Mouse (Mus musculus) kidney, adult 18-20 months (tissue): ENCODE results near the gene Serpinf1.

ENCODE experiments used
- DNase-seq: peaks from one replicate; pipeline ENCODE4 v3.0.0; 2021

Serpinf1 gene

DNA sequence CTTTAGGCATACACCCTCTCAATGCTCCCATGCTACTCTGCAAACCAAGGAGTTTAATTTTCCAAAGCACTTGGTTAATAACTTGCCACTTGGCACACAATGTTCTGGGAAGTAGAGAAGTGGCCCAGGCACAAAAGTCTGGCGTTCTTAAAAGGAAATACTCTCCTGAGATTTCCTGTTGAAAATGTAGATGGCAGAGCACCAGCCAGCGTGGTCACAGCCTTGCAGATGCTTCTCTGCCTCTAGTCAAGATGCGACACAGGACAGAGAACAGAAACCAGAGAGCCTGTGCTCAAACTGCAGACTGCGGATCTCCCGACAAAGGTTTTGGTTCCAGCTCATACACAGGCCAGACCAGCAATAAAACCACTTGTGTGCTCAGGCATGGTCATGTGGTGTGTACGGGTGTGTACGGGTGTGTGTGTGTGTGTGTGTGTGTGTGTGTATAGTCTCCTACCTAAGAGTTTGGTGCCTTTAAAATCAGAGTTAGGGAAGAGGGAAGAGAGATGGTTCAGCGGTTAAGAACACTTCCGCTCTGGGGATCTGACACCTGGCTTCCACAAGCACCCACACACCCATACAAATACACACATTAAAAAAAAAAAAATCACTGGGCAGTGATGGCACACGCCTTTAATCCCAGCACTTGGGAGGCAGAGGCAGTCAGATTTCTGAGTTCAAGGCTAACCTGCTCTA, 32.7 kb upstream of the Serpinf1 start:
- DNase-seq: no peak

GRCm38 (mm10) chr11:75453991-75454930, 31.8 kb upstream of the Serpinf1 start, which contains the start of gene Wdr81:
TSS of gene Wdr81 (minus strand) at chr11:75454717.
- peak; percentile 91 for DNase-seq

GRCm38 (mm10) chr11:75452812-75453557, 30.5 kb upstream of the Serpinf1 start:
- DNase-seq: no peak

- DNase-seq: no peak
Measured at GRCm38 (mm10) chr11:75452081-75452480, 29.6 kb upstream of the Serpinf1 start.

DNA sequence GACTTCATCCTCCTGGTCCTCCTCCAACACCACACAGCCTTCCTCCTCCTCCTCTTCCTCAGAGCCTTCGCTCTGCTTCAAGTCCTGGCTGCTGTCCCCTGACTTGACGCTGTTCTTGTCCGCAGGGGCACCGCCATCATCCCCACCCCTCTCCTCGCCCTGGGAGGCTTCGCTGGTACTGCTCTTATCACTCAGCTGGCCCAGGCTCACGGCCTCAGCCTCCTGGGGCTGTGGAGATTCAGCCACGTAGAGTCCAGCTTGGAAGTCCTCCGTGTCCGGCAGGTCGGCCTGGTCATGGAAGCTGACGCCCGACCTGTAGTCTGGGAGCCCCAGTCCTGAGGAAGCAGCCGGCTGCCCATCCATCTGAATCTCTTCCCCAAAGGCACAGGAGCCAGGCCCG, 28.4 kb upstream of the Serpinf1 start:
- DNase-seq: no peak

- no peak for DNase-seq
Measured at GRCm38 (mm10) chr11:75450304-75450908, 27.9 kb upstream of the Serpinf1 start.

DNA sequence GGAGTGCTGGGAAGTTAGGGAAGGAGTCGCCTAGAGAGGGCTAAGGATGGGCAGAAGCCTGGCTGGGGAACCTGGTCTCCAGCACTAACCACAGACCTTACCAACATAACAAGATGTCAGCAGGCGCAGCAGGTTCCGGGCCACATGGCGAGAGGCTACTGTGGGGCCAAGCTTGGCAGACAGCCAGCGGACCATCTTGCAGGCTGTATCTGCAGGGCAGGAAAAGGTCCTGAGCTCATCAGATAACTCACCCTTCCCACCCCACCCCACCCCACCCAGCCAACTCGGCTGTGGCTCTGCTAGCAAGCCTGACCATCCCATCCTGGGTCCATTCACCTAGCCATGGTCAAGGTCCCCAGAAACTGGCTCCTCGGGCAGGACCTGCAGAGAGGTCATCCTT, 27.2 kb upstream of the Serpinf1 start:
- no peak for DNase-seq

DNA sequence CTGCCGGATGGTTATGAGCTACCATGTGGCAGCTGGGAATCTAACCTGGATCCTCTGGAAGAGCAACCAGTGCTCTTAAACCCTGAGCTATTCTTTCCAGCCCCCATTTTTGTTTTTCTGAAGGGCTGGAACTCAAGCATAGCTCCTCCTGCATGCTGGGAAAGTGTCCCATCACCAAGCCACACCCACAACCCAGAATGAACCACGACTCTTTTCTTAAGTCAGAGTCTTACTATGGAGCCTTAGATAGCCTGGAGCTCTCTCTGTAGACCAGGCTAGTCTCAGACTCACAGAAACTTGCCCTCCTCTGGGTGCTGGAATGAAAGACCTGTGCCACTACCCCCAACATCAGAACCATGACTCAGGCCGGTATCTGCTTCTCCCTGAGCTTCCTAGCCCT, 26.1 kb upstream of the Serpinf1 start:
- no peak for DNase-seq

DNA sequence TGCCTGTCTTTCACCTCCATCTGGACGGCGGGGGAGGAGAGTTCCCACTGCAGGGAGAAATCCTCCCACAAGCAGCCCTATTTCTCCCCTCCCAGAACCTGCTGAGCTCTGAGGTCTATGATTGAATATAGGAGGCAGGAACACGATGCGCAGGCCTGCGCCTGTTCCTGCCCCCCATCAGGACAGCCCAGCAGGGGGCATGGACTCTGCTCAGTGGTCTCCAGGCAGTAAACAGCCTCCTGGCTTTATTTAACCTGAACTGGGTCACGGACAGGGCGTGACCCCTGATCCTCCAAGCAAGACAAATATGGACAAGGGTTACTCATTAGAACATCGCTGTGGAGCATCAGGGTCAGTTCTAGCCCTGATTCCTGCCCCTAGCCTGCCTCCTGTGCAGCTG, 21.2 kb upstream of the Serpinf1 start:
- DNase-seq: peak; percentile 78

- DNase-seq: peak; percentile 60
Measured at GRCm38 (mm10) chr11:75441601-75442000, 19.1 kb upstream of the Serpinf1 start.

DNA sequence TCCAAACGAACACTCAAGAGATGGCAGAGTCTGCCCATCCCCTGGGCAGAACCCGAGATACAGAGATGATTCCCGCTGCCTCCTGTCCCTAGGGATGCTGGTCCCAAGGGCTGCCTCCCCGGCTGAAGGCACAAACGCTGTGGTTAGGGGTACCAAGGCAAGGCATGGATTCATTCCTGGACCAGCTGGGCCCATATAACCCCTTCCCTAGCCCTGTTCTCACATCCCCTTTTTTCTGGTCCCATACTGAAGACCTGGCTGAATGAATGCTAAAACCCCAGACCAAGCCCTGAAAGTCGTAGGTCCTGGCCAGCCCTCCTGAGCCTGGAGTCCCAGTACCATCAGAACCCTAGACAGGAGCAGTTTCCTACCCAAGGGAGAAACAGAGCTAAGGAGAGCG, 18.5 kb upstream of the Serpinf1 start:
- no peak for DNase-seq

DNA sequence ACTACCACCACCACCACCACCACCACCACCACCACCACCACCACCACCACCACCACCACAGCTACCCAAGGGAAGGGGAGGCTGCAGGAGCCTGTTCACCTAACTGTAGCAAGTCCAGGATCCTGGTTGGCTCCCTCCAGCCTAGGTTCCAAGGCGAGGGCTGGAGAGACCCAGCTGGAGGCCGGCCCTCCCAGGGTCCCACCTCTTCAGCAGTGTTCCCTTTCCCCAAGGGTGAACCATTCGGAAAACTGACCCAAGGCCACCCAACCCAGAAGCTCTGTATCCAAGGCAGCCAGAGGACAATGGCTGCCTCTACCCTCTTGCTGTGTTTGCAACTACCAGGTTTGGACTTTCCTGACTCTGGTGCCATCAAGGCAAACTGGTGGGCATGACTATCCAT, 17.4 kb upstream of the Serpinf1 start:
- no peak for DNase-seq

- peak; percentile 70 for DNase-seq
Measured at GRCm38 (mm10) chr11:75439363-75439762, 16.9 kb upstream of the Serpinf1 start, which contains the start of gene Serpinf2. TSS of gene Serpinf2 (minus strand) at chr11:75439591.

- peak; percentile 45 for DNase-seq
Measured at GRCm38 (mm10) chr11:75438804-75439203, 16.3 kb upstream of the Serpinf1 start.

DNA sequence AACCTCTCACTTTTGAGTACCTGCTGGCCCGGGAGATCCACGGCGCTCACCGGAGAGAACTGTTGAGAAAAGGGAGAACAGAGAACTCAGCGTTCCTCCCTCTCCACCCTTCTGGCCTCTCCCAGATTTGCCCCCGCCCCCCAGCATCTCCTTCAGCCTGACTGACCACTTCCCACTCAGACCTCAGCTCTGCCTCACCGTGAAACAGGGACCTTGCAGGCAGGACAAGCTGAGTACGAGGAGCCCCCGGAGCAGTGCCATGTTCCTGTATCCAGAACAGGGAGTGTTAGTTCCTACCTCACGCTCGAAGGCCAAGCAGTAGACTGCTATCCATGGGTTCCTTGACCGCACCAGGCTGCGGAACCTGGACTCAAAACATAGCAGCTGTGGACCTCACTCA, 15.7 kb upstream of the Serpinf1 start:
- no peak for DNase-seq

DNA sequence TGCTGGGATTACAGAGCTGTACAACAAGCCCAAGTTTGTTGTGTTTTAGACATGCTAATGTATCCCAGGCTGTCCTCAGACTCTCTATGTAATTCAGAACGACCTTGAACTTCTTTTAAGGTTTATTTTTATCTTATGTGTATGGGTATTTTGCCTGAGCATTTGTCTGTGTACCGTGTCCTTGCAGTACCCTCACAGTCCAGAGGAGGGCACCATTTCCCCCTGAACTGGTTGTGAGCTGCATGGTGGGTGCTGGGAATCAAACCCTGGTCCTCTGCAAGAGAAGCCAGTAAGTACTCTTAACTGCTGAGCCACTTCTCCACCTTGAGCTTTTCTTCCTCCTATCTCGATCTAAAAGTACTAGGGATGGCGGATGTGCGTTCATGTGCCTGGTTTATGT, 11.6 kb upstream of the Serpinf1 start:
- DNase-seq: no peak

GRCm38 (mm10) chr11:75431307-75431706, 8.8 kb upstream of the Serpinf1 start:
- peak; percentile 45 for DNase-seq

DNA sequence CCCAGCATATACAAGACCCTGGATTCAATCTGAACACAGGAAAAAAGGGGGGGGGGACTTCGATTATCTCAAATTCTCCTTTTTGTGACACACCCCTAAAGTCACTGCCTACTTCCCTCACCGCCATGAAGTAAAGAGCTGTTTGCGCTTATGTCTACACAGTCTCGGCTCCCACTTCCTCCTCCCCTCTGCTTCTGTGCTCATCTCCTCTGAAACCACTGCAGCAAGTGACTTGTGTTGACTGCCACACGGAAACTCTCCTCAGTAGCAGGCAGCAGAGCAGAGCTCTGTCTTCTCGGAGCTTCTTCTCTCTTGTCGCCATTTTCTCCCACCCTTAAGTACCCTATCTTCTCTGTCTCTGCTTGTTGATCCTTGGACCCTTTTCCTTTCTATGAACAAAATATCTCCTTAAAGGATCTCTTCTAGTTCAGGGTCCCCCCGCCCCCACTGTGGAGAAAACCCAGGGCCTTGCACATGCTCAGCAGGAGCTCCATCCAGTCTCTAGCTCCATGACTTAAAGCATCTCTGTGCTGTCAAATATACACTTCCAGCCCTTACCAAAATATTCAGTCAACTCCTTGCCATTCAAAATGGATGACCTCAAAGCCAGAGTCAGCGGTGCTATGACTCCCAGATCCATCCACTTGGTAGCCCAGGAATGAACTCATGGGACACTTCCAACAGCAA, 6.7 kb upstream of the Serpinf1 start:
- DNase-seq: no peak

DNA sequence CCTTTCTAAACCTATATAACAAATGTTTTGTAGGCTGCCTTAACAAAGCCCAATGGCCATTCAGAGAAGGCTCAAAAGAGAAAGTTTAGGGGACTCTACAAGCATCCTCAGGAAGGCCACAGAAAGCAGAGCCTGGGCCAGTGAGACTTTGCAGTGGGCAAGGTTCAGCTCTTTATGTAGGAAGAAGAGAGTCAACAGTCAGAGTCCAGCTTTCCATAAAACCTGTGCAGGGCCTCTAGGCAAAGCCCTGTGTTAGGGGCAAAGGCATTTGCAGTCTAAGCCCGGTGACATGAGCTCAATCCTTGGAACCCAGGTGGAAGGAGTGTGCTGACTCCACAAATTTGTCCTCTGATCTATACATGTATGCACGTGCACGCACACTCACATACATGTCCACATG, 2.0 kb upstream of the Serpinf1 start:
- DNase-seq: no peak

GRCm38 (mm10) chr11:75424033-75424432, 1.5 kb upstream of the Serpinf1 start:
- no peak for DNase-seq

DNA sequence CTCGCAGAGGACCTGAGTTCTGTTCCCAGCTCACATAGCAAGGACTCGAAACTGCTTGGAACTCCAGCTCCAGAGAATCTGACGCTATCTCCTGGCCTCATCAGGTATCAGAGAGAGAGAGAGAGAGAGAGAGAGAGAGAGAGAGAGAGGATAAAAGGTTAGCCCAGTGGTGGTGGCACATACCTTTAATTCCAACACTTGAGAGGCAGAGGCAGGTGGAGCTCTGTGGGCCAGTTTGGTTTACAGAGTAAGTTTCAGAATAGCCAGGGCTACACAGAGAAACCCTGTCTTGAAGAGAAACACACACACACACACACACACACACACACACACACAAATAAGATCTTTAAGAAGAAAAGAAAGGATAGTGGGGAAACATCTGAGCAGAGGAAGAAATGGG, 590 bp upstream of the Serpinf1 start:
- no peak for DNase-seq

GRCm38 (mm10) chr11:75421375-75422012, 1.0 kb downstream of the Serpinf1 start:
- no peak for DNase-seq
